Mouse (Mus musculus): ENCODE measurements at regions not wholly inside any gene's neighbourhood (a gene's known extent, or its start where the extent isn't known, plus 50 kb on each side); places are given as distances from the start of the nearest gene placed in this dataset.

DNA sequence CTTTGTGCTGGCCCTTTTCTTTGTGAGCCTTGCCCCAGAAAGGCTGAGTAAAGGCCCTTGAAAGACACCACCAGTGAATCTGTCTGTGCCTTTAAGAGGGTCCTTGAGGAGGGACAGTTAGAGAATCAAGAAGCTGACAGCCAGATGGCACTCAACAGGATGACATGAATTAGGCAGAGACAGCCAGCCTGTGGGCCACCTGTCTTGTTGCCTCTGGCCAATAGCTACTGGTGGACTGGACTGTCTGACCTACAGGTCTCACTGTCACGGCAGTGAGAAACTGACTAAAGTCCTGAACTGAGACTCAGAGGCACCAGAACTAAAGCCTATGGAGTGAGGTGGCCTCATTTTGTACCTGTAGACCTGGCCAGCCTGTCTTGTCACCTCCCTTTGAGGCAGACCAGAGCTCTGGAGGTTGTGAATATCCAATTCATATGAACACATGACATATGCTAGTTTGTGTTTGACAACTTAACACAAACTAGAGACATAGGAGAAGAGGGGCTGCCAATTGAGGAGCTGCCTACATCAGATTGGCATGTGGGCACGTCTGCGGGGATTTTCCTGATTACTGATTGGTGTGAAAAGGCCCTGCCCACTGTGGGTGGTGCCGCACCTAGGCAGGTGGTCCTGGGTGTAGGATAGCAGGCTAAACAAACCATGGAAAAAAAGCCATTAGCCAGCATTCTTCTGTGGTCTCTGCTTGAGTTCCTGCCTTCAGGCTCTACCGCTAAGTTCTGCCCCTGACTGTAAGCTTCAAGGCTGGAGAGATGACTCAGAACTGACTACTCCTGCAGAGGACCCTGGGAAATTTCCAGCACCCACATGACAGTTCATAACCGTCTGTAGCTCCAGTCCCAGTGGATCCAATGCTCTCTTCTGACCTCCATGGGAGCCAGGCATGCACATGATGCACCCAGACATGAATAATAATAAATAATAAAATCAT is 100.1 kb upstream of the Bod1 start:
- no peaks in the 10 kb centered on the region for H3K4me1 ChIP-seq (ENCODE audit: control insufficient read depth in 1 of 2, insufficient read depth in 2 of 2)
- no peaks in the 10 kb centered on the region for H3K79me2 ChIP-seq (replicated peaks; ENCODE audit: control insufficient read depth, extremely low read depth, insufficient read depth, poor library complexity, severe bottlenecking)
- no peak overlapping the region for H3K9ac ChIP-seq (ENCODE audit: insufficient read depth, low read depth)
- DNase-seq (ENCODE audit: extremely low read depth): no peak
- H3K27me3 ChIP-seq (replicated peaks): no peaks in the 10 kb centered on the region
- H3K9me3 ChIP-seq (replicated peaks; ENCODE audit: low read length): peaks cover 18% of the 10 kb centered on the region
- no peaks in the 10 kb centered on the region for H3K36me3 ChIP-seq (replicated peaks in 1 of 2; ENCODE audit: control insufficient read depth in 1 of 2, insufficient read depth in 1 of 2, low read length in 1 of 2)
- no peak overlapping the region for H3K27ac ChIP-seq (ENCODE audit: insufficient read depth, low read depth)
- TF ChIP-seq ZKSCAN1 (IDR thresholded peaks at IDR 0.05; ENCODE audit: borderline replicate concordance, low read depth, low read length) (no peak), PAX5 (IDR thresholded peaks at IDR 0.05; ENCODE audit: low read length) (no peak), MYC (IDR thresholded peaks at IDR 0.05; ENCODE audit: low read depth, low read length) (no peak), HCFC1 (IDR thresholded peaks at IDR 0.05; ENCODE audit: low read depth, low read length) (no peak)
- dilution Hi-C loops (cut with MboI; ENCODE audit: extremely low pct_ligation_motif_present, extremely low pct_unique_long_range_greater_than_20kb, low sequenced_read_pairs): no loop called here
- no peak overlapping the region for H3K4me3 ChIP-seq (replicated peaks in 1 of 3; ENCODE audit: low read depth in 2 of 3, low read length in 2 of 3, poor library complexity in 1 of 3)
- in situ Hi-C loops (cut with MboI; ENCODE audit: low pct_ligation_motif_present, low pct_unique_long_range_greater_than_20kb, low sequenced_read_pairs): no loop called here
- H3K4me2 ChIP-seq (ENCODE audit: insufficient read depth, low read depth, poor library complexity, severe bottlenecking): no peak overlapping the region

- peaks cover 3 to 18% of the 10 kb centered on the region in 2 experiments for H3K4me1 ChIP-seq (ENCODE audit: control insufficient read depth in 1 of 2, insufficient read depth in 2 of 2)
- peaks cover 13% of the 10 kb centered on the region for H3K9me3 ChIP-seq (replicated peaks; ENCODE audit: low read length)
- dilution Hi-C loops (cut with MboI; ENCODE audit: extremely low pct_ligation_motif_present, extremely low pct_unique_long_range_greater_than_20kb, low sequenced_read_pairs): no loop called here
- DNase-seq (ENCODE audit: extremely low read depth): no peak
- TF ChIP-seq HCFC1 (IDR thresholded peaks at IDR 0.05; ENCODE audit: low read depth, low read length): no peak
- TF ChIP-seq ZMIZ1 (IDR thresholded peaks at IDR 0.05; ENCODE audit: low read depth, low read length): no peak
- no peak for TF ChIP-seq JUND (conservative IDR thresholded peaks at IDR 0.05; ENCODE audit: low read depth, low read length)
- TF ChIP-seq TCF12 (IDR thresholded peaks at IDR 0.05; ENCODE audit: low read depth, low read length): no peak
- TF ChIP-seq MAFK (IDR thresholded peaks at IDR 0.05; ENCODE audit: insufficient replicate concordance, low read length): no peak
- no peak for TF ChIP-seq TBP (conservative IDR thresholded peaks at IDR 0.05; ENCODE audit: low read depth, low read length)
- no peak for TF ChIP-seq SMC3 (IDR thresholded peaks at IDR 0.05; ENCODE audit: low read depth, low read length)
- TF ChIP-seq MYC (IDR thresholded peaks at IDR 0.05; ENCODE audit: low read depth, low read length): no peak
- TF ChIP-seq MXI1 (IDR thresholded peaks at IDR 0.05; ENCODE audit: low read depth, low read length): no peak
- no peak for TF ChIP-seq GABPA (IDR thresholded peaks at IDR 0.05; ENCODE audit: insufficient replicate concordance, low read depth, low read length)
- no peak for TF ChIP-seq EP300 (IDR thresholded peaks at IDR 0.05; ENCODE audit: low read length)
- no peak for TF ChIP-seq IRF4 (IDR thresholded peaks at IDR 0.05; ENCODE audit: low read depth, low read length)
- no peak for TF ChIP-seq USF1 (IDR thresholded peaks at IDR 0.05; ENCODE audit: low read depth, low read length)
- no peak for TF ChIP-seq USF2 (conservative IDR thresholded peaks at IDR 0.05; ENCODE audit: low read depth, low read length)
- TF ChIP-seq NRF1 (IDR thresholded peaks at IDR 0.05; ENCODE audit: low read depth, low read length): no peak
- no peak for TF ChIP-seq KAT2A (IDR thresholded peaks at IDR 0.05; ENCODE audit: insufficient replicate concordance, low read length)
- TF ChIP-seq PAX5 (IDR thresholded peaks at IDR 0.05; ENCODE audit: low read length): no peak
- in situ Hi-C loops (cut with MboI; ENCODE audit: low pct_ligation_motif_present, low pct_unique_long_range_greater_than_20kb, low sequenced_read_pairs): no loop called here
- H3K4me2 ChIP-seq (ENCODE audit: insufficient read depth, low read depth, poor library complexity, severe bottlenecking): no peak overlapping the region
- H3K27me3 ChIP-seq (replicated peaks): no peaks in the 10 kb centered on the region
- no peak overlapping the region for H3K4me3 ChIP-seq (replicated peaks in 1 of 3; ENCODE audit: low read depth in 2 of 3, low read length in 2 of 3, poor library complexity in 1 of 3)
- H3K79me2 ChIP-seq (replicated peaks; ENCODE audit: control insufficient read depth, extremely low read depth, insufficient read depth, poor library complexity, severe bottlenecking): no peaks in the 10 kb centered on the region
- no peak overlapping the region for H3K27ac ChIP-seq (ENCODE audit: insufficient read depth, low read depth)
- H3K36me3 ChIP-seq (replicated peaks in 1 of 2; ENCODE audit: control insufficient read depth in 1 of 2, insufficient read depth in 1 of 2, low read length in 1 of 2): no peaks in the 10 kb centered on the region
- no peak overlapping the region for H3K9ac ChIP-seq (ENCODE audit: insufficient read depth, low read depth)
Measured at GRCm38 (mm10) chr11:31777531-31777930, 94.5 kb upstream of the Cpeb4 start.

Data from CH12.LX (cell line).